Mouse (Mus musculus) ES-Bruce4 (cell line): Measurements from ENCODE around the gene Slc18a2. TPM values are rescaled to one million over a fixed set of nuclear protein-coding genes. Genes with fewer than 3 reads are reported as not detected.

Source experiments
- H3K27ac ChIP-seq: 2 replicates; pipeline ENCODE4 v1.5.1; 2012; ENCODE audit warnings: low read length, inconsistent platforms; ENCODE audit not compliant: insufficient read depth
- H3K27me3 ChIP-seq: 2 replicates; pipeline ENCODE4 v1.6.1; 2012; ENCODE audit warnings: mild to moderate bottlenecking, low read length, inconsistent platforms; ENCODE audit not compliant: control insufficient read depth, poor library complexity, insufficient read depth, severe bottlenecking
- H3K36me3 ChIP-seq: 2 replicates; pipeline ENCODE4 v1.6.1; 2012; ENCODE audit warnings: inconsistent platforms, mild to moderate bottlenecking, low read length, moderate library complexity; ENCODE audit not compliant: control insufficient read depth, poor library complexity, insufficient read depth, severe bottlenecking
- H3K4me1 ChIP-seq: one replicate; pipeline ENCODE4 v1.8.1; 2011; ENCODE audit warnings: low read length; ENCODE audit not compliant: control insufficient read depth, insufficient read depth
- H3K4me3 ChIP-seq: 2 replicates; pipeline ENCODE4 v1.5.1; 2011; ENCODE audit warnings: low read depth, mild to moderate bottlenecking, low read length
- H3K9ac ChIP-seq: 2 replicates; pipeline ENCODE4 v1.6.1; 2012; ENCODE audit warnings: low read depth, mild to moderate bottlenecking, inconsistent platforms; ENCODE audit not compliant: poor library complexity, severe bottlenecking
- H3K9me3 ChIP-seq: replicated peaks from 2 replicates; pipeline ENCODE4 v1.6.1; 2012; ENCODE audit warnings: mild to moderate bottlenecking, low read length, inconsistent platforms; ENCODE audit not compliant: control insufficient read depth, poor library complexity, insufficient read depth, severe bottlenecking
- CTCF ChIP-seq: IDR thresholded peaks from one replicate; pipeline ENCODE4 v1.8.1; 2011; ENCODE audit warnings: low read depth, low read length
- EP300 ChIP-seq: IDR thresholded peaks from 2 replicates; pipeline ENCODE4 v1.6.1; 2011; ENCODE audit warnings: low read depth, low read length; ENCODE audit not compliant: insufficient read depth
- POLR2A ChIP-seq: IDR thresholded peaks from one replicate; pipeline ENCODE4 v1.8.1; 2011; ENCODE audit warnings: low read length; ENCODE audit not compliant: insufficient read depth
- polyA plus RNA-seq: library from polyadenylated mRNA; stranded (reverse); fragments of >200 nt; gene quantifications from 2 replicates; pipeline ENCODE4 v1.2.4, GENCODE M21; 2011; ENCODE audit warnings: low read depth; ENCODE audit not compliant: missing spikeins, insufficient read depth, insufficient read length

Gene Slc18a2
- polyA plus RNA-seq, 1 experiment = not detected

- Histone ChIP-seq H3K4me1 (no peaks in the 10 kb centered on the region), H3K4me3 (no peak overlapping the region), H3K36me3 (no peaks in the 10 kb centered on the region), H3K9ac (no peak overlapping the region), H3K9me3 (no peaks in the 10 kb centered on the region), H3K27ac (no peak overlapping the region), H3K27me3 (no peaks in the 10 kb centered on the region)
- no peak for TF ChIP-seq EP300
- no peak for TF ChIP-seq CTCF
- no peak for TF ChIP-seq POLR2A
These were observed 12.6 kb upstream of the Slc18a2 start for GRCm38 (mm10) chr19:59248144-59248543.

- Histone ChIP-seq H3K9ac (no peak overlapping the region), H3K9me3 (no peaks in the 10 kb centered on the region), H3K4me1 (no peaks in the 10 kb centered on the region), H3K4me3 (no peak overlapping the region), H3K36me3 (no peaks in the 10 kb centered on the region), H3K27ac (no peak overlapping the region), H3K27me3 (no peaks in the 10 kb centered on the region)
- TF ChIP-seq POLR2A = no peak
- no peak for TF ChIP-seq EP300
- TF ChIP-seq CTCF = peak; percentile 36
These were observed 12.0 kb upstream of the Slc18a2 start for GRCm38 (mm10) chr19:59248553-59249286.

- no peaks in the 10 kb centered on the region for H3K9me3 ChIP-seq
- H3K9ac ChIP-seq = no peak overlapping the region
- H3K27ac ChIP-seq = no peak overlapping the region
- TF ChIP-seq EP300 (no peak), POLR2A (no peak), CTCF (no peak)
- no peak overlapping the region for H3K4me3 ChIP-seq
- no peaks in the 10 kb centered on the region for H3K4me1 ChIP-seq
- no peaks in the 10 kb centered on the region for H3K36me3 ChIP-seq
- H3K27me3 ChIP-seq = no peaks in the 10 kb centered on the region
These were observed 8.0 kb upstream of the Slc18a2 start for GRCm38 (mm10) chr19:59252651-59253050.

GRCm38 (mm10) chr19:59259633-59260032 is 1.1 kb upstream of the Slc18a2 start:
- no peak overlapping the region for H3K4me3 ChIP-seq
- no peaks in the 10 kb centered on the region for H3K4me1 ChIP-seq
- H3K9me3 ChIP-seq = no peaks in the 10 kb centered on the region
- no peak overlapping the region for H3K27ac ChIP-seq
- peaks cover 4% of the 10 kb centered on the region; the same call in 1 of the 2 replicates for H3K27me3 ChIP-seq
- H3K36me3 ChIP-seq = no peaks in the 10 kb centered on the region
- no peak for TF ChIP-seq CTCF
- no peak for TF ChIP-seq POLR2A
- TF ChIP-seq EP300 = no peak
- H3K9ac ChIP-seq = no peak overlapping the region

- no peaks in the 10 kb centered on the region for H3K4me1 ChIP-seq
- H3K9ac ChIP-seq = no peak overlapping the region
- no peaks in the 10 kb centered on the region for H3K36me3 ChIP-seq
- peak overlapping the region; percentile 20; the same call in 1 of the 2 replicates for H3K4me3 ChIP-seq
- H3K9me3 ChIP-seq = no peaks in the 10 kb centered on the region
- no peak for TF ChIP-seq CTCF
- no peak for TF ChIP-seq EP300
- no peak for TF ChIP-seq POLR2A
- no peak overlapping the region for H3K27ac ChIP-seq
- H3K27me3 ChIP-seq = peaks cover 4% of the 10 kb centered on the region; the same call in 1 of the 2 replicates
These were observed 908 bp downstream of the Slc18a2 start for GRCm38 (mm10) chr19:59261604-59262003.

- no peaks in the 10 kb centered on the region for H3K36me3 ChIP-seq
- H3K27ac ChIP-seq = no peak overlapping the region
- no peaks in the 10 kb centered on the region for H3K9me3 ChIP-seq
- TF ChIP-seq CTCF (no peak), POLR2A (no peak), EP300 (no peak)
- peaks cover 4% of the 10 kb centered on the region; the same call in 1 of the 2 replicates for H3K27me3 ChIP-seq
- H3K4me3 ChIP-seq = no peak overlapping the region
- H3K4me1 ChIP-seq = no peaks in the 10 kb centered on the region
- H3K9ac ChIP-seq = no peak overlapping the region
These were observed 2.5 kb downstream of the Slc18a2 start for GRCm38 (mm10) chr19:59263171-59263570.
